Mouse (Mus musculus) lung, postnatal 0 days (tissue): ENCODE results near the gene Atoh1.

Source experiments
- CTCF ChIP-seq: IDR thresholded peaks from 2 replicates; pipeline ENCODE4 v1.5.1; 2016; ENCODE audit warnings: antibody characterized with exemption, mild to moderate bottlenecking
- EP300 ChIP-seq: IDR thresholded peaks from 2 replicates; pipeline ENCODE4 v1.6.1; 2016; ENCODE audit warnings: antibody characterized with exemption, mild to moderate bottlenecking, control low read depth

DNA sequence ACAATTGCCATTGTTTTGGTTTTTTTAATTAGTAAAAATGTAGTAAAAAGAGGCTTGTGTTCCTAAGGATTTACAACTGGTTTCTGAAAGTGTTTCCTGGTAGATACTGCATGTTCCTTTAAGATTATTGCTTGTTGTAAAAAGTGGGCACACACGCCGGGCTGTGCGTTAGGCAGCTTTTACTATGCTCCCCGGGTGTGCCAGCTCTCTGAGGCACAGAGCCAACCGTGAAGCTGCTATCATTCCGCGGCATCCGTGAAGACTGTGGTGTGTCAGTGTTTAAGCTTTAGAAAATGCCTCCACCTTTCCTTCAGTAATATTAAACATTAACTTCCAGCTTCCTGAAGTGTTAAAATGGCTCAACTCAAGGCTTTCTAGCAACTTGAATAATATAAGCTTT is 35.0 kb downstream of the Atoh1 start:
- no peak for TF ChIP-seq CTCF
- no peak for TF ChIP-seq EP300
